Mouse (Mus musculus): ENCODE data around the gene Ntf5. TPM values are rescaled to one million over a fixed set of nuclear protein-coding genes. Genes with fewer than 3 reads are reported as not detected.

Gene Ntf5
- total RNA-seq, 2 experiments from 2014 or later = 0.25 to 0.28 TPM

DNA sequence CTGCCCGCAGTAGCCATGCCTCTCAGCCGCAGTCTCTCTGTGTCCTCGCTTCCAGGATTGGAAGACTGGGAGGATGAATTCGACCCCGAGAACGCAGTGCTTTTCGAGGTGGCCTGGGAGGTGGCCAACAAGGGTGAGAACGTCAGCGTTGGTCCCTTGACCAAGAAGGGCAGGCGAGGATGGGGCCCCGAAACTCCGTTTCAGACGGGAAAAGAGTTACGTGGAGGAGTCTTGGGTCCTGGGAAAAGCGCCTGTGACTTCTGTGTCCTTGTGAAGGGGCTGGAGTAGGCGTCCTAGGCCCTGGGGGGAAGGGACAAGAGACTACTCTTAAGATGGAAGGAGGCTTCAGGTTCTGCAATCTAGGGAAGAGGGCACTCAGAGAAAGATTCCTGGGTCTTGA is 21.5 kb downstream of the Ntf5 start:
- no peak for DNase-seq

DNA sequence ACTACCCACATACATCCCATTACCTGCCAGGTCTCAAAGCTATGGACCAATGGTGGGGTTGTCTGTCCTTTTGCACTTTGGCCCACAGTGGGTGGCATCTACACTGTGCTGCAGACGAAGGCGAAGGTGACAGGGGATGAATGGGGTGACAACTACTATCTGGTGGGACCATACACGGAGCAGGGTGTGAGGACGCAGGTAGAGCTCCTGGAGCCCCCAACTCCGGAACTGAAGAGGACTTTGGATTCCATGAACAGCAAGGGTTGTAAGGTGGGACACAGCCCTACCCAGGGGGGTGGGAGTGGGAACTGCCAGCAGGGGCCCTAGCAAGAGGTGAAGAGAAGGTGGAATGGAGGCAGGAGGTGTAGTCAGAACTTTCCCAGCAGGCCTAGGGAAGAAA is 22.9 kb downstream of the Ntf5 start:
- no peak for DNase-seq

DNA sequence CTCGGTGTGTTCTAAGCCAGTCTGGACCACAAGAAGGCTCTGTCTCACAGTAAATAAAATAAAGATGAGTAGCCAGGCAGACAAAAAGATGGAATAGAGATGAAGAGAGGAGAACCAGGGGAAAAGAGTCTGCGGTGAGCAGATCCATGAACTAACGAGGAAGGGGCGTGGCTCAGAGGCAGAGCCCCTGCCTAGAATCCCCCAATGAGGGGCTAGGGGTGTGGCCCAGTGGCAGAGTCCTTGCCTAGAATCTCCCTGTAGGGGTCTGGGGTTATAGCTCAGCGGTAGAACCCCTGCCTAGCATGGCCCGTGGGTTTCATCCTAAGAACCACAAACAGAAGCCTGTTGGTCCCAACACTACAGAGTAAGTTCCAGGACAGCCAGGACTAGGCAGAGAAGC is 23.6 kb downstream of the Ntf5 start:
- DNase-seq = no peak

DNA sequence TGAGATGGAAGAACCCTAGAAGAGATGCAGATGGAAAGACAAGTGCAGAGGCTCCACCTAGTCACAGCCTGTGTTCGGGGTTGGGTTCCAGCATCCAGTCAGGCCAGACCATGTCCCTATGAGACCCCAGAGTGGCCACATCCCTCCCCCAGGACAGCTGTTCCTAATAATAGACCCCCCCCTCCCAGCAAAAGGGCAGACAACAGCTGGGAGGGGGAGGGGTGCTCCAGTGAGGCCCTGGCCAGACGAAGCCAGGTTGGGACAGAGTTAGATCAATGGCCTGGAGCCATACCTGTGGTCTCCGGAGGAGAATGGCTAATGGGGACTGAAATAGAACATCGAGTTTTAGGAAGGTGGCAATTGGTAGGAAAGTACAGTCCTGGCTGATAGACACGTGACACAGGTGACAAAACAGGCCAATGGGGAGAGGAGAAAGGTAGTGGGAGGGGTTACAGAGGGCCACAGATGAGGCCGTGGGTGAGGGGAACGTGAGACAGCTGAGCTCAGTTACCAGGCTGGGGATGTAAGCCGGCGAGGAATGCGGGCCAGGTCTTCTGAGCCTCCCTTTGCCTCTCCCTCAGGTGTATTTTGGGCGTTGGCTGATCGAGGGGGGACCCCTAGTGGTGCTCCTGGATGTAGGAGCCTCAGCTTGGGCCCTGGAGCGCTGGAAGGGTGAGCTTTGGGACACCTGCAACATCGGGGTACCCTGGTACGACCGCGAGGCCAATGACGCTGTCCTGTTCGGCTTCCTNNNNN is 24.2 kb downstream of the Ntf5 start, which contains the start of gene Ruvbl2:
Gene Ruvbl2 (minus strand): TSS at position 576 of the 756 bp plus-strand sequence.
- no peak for DNase-seq

DNA sequence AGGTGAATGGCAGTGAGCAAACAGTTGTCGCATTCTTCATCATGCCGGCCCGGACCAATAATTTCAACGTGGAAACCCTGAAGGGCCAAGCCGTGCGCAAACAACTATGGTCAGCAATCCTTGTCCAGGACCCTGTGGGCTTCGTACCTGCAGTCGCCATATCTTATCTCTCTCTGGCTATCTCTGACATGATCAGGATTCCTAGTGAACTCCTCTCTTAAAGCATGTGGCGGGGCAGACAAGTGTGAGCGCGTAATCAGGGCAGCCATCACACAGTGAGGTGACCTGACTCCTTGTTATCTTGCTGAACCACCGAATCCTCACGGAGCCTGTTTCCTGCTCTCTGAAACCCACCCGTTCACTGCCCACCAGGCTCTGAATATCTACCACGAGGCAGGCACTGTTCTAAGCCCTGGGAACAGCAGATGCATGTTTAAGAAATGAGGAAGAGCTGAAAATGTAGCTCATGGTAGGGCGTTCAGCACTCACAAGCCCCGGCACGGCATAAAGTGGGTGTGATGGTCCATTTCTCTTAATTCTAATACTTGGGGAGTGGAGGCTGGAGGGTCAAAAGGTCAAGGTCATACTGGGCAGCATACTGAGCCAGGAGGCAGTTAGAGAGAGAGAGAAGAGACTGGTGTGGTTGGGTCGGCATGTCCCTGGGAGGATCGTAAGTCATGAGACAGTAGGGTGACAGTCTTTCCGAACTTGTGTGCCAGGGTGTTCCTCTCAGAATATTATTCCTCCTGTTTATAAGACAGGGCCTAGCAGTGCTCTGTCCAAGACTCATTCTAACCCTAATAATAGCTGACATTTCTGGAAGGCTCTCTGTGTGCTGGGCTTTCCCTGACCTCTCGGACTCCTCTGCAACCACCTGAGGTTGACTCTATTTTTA is 30.3 kb downstream of the Ntf5 start:
- peak; percentile 48 to 52 for DNase-seq

DNA sequence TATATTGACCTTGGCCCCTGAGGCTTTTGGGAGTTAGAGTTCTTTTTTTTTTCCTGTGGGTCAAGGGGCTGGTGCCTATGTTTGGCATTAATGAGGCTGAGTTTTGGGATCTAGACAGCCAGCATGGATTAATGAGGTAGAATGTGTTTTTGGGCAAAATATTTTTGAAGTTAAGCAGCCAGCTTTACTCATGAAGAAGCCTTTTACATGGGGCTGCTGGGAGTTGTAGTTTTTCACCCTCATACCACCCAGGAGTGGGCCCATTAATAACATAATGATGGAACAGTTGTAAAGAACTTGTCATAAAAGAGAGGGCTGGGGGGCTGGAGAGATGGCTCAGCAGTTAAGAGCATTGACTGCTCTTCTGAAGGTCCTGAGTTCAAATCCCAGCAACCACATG is 33.1 kb downstream of the Ntf5 start:
- no peak for DNase-seq

DNA sequence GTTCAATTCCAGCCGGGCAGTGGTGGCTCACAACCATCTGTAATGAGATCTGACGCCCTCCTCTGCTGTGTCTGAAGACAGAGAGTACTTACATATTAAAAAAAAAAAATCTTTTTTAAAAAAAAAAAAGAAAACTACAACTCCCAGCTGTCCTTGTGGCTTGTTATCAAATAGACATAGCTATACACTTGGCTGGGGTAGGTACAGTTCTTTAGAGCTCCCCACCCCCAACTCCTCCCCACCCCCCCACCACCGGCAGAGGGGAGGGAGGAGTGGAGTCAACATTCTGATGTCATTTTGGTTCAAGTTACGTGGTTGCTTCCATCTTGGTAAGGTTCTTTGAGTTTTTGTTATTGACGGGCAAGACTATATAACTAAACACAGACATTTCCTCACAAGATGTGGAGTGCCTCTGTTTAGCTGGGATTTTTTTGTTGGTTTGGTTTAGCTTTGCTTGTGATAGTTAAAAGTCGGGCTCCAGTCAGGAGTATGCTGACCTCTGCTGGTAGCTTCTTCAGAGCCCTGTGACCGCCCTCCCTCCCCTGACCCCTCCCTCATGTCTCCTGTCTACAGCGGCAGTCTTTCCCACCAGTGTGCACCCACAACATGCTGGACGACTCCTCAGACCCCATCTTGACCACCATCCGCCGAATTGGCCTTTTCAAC is 34.0 kb downstream of the Ntf5 start:
- DNase-seq = peak in 1 of 2 experiments; percentile 55

DNA sequence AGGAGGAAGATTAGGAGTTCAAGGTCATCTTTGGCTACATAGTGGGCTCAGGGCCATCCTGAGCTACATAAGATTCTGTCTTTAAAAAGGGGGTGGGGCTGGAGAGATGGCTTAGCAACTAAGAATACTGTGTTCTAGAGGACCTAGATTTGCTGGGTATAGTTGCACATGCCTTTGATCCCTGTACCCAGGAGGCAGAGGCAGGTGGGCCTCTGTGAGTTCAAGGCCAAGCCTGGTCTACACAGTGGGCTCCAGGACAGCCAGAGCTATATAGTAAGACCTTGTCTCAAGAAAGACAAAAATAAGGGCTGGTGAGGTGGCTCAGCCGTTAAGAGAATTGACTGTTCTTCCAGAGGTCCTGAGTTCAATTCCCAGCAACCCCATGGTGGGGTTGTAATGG is 36.5 kb downstream of the Ntf5 start:
- DNase-seq = no peak

DNA sequence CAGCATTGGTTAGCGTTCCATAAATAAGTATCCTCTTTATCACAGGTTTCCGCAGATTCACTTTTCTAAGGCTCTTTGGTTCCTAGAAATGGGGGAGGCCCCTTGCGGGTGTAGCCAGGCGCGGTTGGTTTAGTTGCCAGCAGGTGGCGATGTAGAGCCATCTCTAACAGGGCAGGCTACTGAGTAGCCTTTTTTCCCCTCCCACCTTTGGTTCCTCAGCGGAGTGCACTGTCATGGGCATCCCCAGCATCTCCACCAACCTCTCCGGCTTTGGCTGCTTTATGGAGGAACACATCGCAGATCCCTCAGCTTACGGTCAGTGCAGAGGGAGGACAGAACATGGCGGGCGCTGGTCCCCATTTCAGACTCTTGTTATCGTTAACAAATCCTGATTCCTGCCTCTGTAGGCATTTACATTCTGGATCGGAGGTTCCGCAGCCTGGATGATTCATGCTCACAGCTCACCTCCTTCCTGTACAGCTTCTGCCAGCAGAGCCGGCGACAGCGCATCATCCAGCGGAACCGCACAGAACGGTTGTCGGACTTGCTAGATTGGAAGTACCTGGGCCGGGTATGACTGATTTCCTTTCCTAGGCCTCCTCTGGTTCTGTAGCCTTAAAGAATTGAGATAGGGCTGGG is 38.0 kb downstream of the Ntf5 start:
- DNase-seq = peak; percentile 78 to 91

DNA sequence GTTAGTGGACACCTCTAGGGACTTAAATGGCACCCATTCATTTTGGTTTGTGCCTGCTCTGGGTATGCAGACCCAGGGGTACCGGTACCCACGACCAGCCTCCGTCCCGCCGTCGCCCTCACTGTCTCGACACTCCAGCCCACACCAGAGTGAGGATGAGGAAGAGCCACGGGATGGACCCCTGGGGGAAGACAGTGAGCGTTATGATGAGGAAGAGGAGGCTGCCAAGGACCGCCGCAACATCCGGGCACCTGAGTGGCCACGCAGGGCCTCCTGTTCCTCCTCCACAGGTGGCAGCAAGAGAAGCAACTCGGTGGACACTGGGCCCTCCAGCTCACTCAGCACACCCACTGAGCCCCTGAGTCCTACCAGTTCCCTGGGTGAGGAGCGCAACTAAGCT is 41.5 kb downstream of the Ntf5 start:
- DNase-seq = no peak

DNA sequence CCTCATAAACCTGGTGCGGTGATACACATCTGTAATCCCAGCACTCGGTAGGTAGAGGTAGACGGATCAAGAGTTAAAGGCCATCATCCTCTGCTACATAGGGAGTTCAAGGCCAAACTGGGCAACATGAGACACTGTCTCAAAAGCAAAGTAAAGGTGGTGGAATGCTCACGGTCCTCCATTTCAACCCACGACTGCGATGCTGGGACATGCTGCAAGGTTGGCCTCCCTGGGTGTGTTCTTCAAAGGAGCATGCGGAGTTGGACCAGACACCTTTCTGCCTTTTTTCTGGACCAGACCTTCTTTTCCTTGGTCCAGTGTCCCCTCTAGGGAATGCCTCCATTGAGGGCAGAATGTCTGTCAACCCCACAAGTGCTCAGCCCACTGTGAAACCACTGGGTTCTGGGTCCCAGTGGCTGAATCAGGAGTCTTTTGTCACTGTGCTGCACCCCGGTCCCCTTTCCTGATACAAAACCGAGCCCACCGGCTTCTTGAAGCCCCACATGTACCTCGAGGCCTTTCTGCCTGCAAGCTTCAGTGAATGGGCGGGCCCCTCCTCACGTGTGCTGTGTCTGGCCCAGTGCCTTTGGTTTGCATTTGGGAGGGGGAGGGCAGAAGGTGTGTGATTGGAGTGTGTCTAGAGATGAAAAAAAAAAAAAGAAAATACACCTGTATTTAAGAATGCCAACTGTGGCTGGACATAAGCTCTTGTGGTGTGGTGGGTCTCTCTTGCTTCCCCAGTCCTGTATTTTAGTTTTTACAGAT is 42.6 kb downstream of the Ntf5 start:
- no peak for DNase-seq

DNA sequence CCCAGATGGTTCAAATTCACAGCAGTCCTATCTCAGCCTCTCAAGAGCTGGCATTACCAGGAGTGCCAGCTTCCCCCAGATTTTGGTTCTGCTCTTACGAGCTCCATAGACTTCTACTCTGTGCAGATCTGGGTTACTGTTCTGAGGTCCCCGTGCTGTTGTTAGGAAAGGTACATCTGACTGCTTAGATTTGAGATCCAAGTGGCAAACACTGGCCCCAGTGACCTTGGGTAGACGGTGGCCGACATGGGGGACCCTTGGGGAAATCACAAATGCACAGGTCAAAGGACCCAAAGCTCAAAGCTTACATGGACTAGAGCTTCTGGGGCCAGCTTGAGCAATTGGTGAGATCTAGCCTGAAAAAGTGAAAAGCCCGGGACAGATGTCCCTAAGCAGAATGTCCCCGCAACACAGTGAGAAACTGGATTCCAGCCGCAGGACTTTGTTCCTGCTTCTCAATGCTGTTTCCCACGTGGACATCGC is 43.3 kb downstream of the Ntf5 start:
- no peak for DNase-seq

DNA sequence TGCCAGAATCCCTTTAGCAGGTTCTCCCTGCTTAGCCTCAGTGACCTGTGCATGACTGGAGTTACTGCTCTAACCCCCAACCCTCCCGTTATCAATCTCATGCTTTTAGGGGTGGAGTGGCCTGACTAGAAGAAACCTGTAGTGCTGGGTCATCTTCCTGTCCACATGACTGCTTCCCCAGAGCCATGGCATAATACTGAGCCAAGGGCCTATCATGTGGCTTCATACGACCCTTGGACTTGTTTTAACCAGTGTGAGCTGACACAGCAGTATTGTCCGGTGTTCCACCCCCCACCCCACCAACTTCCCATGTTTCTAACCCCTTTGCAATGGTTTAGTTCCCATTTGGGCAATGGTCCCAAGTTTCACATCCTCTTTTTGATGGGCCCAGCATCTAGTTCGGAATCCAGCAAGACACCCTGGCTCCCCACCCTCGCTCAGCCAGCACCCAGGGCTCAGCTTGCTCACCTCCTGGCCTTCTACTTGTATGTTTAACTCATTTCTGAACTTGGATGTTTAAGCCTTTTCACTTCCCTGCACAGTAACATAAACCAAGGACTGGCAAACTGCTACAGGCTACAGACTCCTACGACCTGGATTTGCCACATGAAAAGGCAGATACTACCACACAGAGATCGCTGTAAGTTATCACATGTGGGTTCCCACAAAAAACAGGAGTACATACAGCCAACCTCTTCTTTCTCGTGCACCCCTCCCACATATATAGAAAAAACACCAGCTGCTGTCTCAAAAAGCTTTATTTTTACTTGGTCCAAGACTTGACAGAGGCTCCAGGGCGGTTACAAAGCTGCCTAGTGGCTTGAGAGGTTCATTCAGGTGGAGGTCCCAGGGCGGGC is 43.9 kb downstream of the Ntf5 start:
- DNase-seq = peak; percentile 63 to 75

DNA sequence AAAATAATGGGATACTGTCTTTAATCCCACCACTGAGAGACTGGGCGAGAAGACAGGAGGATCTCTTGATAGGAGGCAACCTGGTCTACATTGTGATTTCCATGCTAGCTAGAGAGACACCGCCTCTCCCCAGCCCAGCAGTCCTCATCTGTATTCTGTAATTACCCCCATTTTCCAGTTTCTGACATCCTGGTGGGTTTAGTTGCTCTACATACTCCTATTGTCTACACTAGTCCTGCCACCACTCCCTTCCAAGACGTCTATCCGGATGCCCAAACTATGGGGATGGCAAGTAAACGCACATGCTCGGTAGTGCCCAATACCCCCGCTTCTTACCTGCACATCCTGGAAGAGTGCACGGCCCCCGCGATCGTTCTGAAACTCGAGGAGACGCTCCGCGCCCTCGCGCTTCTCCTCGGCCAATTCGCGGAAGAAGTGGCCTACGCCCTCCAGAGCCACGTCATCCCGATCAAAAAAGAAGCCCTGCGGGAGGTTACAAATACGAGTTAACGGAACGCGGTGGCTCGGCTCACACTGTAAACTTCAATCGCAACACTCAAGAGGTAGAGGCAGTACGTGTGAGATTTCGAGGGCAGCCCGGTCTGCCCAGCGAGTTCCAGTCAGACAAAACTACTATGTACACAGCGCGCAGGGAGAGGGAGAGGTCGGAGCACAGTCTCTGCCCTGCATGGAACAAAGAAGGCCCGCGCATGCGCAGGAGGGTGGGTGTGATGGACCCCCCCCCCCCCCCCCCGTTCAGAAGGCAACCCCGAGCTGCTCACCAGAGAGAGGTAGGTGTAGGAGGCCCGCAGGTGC is 45.5 kb downstream of the Ntf5 start:
- peak; percentile 86 to 89 for DNase-seq

DNA sequence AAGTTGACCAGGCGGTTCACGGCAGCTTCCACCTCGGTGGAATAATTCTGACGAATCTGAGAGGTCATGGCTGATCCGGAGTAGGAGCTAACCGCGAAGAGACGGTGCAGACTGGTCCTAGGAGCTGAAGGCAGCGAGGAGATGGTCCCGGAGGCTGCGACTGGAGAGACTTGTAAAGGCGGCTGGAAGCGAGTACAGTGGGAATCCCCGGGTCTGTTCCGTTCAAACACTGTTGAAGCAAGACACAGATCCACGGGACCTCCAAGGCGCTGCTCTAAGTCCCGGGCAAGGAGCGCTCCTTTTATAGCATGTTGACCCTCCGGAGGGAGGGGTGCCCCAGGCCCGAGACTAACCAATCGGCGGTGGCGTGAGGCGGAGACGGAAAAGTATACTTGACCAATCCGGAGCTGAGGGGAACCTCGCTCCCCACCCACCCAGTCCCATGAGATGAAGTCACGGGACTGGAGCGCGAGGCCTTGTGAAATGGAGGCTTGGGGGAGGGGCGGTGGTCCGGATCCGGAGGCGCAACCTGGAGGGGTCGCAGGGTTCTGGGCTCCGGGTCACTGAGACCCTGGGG is 46.2 kb downstream of the Ntf5 start, which contains the start of gene Ftl1:
Gene Ftl1 (minus strand): TSS at position 321 of the 577 bp plus-strand sequence.
- DNase-seq = peak; percentile 98 to 99

DNA sequence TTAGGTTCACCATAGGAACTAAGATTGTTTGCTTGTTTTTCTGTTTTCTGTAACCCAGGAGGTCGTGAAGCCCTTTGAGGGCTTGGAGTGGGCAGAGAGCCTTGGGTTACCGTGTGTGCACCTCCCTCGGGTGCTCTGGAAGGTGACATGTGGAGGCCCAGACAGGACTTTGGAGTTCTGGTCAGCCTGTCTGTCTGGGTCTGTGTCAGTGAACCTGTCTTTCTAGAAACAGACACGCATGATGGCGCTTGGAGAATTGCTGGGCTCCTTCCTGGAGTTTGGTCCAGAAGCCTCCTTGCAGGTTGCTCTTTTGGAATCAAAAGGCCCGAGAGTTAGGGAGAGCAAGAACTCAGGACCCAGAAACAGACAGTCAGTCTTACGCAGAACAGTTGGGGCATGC is 46.9 kb downstream of the Ntf5 start:
- peak; percentile 31 to 69 for DNase-seq

DNA sequence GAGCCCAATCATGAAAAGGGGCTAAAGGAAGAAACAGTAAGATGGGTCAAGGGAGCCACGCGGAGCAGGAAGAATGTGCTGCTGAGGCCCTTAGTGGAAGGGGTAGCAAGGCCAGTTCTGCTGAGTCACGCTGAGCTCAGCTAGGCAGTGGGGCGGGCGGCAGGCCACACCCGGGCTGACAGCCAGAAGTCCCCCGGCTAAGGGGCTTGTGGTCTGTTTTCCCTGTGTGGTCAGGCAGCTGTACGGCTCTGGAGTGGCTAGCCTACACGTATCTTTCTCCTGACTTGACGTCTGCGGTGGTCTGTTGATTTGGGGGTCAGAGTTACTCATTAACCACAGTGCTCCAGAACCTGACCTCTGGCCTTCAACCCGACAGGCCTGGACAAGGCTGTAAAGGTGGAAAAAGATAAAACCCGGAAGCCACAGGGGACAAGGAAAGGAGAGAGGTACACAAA is 47.4 kb downstream of the Ntf5 start:
- peak; percentile 79 to 84 for DNase-seq

DNA sequence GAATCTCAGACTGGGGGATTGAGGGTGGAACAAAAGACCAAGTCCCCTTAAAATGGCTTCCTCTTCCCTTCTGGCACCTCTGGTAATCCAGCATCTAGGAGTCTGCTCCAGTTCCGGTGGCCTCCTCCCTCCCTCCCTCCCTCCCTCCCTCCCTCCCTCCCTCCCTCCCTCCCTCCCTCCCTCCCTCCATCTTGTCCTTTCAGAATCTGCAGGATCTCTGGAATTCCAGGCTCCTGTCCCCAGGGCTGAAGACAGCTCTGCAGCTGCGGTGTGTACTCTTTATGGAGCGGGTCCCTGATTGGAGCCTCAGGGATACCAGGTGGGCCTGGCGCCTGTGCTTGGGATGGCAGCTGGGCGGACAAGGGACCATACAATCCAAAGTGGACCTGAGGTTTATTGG is 47.8 kb downstream of the Ntf5 start:
- no peak for DNase-seq

DNA sequence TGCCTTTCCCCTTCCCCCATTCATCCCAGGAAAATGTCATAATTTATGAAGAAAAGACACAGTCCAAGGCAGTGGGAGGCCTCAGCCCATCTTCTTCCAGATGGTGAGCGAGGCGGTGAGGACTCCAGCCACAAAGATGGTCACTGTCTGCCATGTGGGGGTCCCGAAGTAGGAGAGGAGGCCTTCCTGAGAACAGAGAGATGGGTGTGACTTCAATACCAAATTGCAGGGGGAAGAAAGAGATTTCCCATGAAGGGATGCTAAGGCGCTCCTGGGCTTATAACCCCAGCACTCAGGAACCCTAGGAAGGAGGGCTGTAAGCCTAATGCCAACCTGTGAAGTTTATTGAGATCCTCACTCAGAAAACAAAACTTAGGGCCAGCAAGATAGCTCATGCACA is 48.3 kb downstream of the Ntf5 start:
- no peak for DNase-seq
